Mouse (Mus musculus) MN1 (cell line): ENCODE data around the gene Asic2.

Source experiments
- DNase-seq: peaks from one replicate; pipeline ENCODE4 v3.0.0-alpha.2; 2016; ENCODE audit warnings: low spot score

Gene Asic2

DNA sequence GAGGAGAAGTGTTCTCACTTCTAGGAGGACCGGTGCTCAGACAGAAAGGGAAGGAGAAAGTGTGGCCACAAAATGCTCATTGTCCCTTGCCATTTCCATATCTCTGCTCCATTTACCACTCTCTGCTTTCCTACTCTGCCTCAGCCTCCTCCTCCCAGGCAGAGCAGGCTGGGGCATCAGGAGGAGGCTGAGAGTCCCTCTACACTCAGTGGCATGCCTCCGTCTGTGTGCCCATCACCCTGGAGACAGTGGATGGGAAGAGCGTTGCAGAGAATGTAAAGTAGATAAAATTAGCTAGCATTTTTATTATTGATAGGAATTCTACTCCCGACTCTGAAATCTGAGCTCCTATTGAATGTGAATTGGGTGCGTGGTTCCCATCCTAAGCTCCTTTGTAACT, 984.7 kb downstream of the Asic2 start:
- no peak for DNase-seq

DNA sequence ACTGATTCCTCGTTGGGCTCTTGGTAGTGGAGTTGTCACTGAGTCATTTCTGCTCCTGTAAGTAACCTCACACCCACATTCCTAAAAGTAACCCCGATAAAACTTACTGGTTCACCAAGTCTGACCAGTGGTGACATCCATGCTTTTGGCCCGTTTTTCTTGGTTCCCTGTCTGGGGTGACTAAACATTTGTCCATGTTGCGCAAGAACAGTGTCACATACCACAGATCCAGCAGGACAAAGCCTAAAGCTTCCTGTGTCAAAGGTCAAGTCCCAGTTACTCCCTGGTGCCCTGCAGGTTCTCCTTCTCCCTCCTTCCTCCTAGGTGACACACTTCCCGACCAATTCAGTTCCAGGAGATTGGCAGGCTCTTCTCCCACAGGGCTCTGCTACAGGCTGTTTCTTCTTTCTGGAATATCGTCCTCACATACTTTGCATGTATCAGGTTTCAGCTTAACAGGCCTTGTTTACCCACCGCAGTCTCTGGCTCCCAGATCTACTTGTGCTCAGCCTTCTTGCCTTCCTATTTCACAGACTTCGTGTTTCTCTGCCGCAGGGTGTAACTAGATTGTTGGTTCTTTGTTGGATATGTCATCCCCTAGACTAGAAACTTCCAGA, 991.9 kb downstream of the Asic2 start:
- no peak for DNase-seq

DNA sequence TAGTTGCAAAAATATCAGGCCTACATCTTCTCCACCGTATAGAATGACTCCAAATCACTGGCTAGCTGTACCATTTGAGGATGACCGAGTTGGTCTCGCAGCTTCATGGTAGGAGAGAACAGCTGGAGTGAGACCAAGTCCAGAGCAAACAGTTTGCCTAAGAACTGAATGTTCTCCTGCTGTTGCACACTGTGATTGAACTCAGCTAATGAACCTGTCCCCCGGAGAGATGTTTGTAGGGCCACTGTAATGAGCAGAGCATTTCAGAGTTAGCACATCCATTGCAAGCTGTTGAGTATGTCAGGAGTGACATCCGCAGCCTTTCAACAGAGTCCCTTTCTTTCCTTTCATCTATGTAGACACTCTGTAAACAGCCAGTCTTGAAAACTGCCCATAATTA, 993.6 kb downstream of the Asic2 start:
- no peak for DNase-seq

DNA sequence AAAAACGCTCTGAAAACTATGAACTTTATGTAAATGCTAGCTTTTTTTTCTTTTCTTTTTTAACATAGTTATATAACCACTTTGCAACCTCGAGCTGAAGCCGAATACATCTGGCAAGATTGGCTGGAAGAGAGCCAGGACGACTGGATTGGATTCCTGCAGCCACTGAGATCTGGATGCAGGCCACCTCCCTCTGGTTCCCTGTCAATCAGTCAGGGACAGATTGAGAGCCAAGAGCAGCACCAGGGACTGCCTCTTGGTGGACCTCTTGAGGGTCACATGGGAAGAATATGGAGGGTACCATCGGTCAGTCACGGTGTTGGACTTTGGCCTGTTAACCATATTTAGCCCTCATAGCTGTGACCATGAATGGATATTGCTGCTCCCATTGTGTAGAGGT, 994.3 kb downstream of the Asic2 start:
- no peak for DNase-seq

DNA sequence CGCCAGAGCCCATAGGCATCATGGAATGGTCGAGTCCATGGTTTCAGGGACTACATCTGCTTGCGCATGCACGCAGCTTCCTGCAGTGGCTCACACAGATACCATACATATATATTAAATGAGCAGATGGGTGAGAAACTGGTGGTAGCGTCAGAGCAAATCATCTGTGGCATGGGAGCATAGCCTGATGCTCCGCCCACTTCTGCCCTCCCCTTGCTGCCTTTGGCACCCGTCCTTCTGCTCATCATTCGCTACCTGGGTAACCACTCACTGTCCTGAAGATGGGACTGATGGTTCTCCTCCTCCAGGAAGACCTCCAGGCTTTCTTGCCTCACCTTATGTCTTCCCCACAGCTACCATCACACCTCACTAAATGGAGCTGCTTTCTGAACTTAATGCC, 995.0 kb downstream of the Asic2 start:
- no peak for DNase-seq

DNA sequence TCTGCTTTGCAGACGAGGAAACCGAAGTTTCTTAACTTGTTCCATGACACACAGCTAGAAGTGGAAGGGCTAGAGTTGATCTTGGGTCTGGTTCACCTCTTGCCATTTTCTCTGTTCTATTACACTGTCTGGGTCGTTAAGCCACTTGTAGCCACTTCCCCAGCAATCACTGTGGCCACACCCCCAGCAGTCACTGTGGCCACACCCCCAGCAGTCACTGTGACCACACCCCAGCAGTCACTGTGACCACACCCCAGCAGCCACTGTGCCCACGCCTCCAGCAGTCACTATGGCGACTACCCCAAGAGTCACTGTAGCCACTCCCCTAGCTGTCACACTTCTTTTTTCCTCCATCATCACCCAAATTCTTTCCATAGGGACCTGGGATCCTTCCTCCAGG, 1000.7 kb downstream of the Asic2 start:
- DNase-seq: no peak

DNA sequence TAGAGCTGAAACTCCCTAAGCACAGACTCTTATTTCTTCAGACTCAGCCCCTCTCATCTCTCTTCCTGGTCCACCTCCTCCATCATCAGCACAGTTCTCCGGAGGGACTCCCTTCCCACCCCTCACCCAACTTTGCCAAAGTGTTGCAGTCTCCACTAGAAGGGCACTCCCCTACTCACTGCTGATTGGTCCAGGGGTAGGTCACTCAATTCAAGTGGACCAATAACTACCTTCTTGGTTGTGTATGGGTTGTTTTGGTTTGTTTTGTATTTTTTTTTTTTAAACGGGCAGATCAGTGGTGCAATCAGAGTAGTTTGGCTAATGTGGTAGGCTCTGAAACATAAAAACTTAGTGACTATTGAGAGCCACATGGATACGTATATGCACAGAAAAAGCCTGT, 1002.2 kb downstream of the Asic2 start:
- DNase-seq: no peak

DNA sequence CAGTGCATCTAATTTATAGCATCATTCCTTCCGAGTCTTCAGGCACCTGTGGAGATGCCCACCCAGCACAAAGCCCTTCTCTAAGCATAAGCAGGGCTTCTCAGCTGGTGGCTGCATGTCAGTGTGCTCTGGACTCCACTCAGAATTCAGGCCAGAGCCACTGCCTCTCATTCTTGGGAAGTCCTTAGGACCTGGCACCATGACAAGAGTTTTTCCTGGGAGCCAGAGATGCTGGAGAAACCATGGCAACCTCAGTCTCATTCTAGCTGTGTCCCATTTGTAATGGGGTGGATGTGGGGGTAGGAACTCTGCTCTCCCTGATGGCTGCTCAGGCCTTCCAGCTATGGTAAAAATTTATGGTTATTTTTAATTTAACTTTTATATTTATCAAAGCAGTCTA, 1006.9 kb downstream of the Asic2 start:
- no peak for DNase-seq

DNA sequence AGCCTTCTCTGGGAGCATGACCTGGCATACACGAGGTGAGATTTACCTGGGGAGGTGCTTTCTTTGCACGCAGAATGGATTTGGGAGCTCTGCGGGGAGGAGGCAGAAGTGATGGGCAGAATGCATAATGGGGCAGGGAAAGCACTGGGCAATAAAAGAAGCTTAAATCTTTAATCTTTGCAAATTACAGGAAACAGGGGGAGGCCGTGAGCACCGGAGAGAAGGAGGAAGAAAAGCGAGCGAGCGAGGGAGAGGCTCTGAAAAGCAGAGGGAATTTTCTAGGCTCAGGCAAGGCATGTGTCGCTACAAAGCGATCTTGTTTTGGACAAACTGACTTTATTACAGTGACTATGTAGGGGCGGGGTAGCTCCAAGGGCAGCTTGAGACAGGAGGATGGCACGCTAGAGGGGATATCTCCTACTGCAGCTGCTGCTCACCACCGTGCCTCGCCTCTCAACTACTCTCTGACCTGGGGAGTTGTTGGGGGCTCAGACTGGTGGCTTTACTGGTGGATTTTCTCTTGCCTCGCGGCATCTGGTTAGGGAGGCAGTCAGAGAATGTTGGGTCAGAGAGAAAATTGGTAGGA, 1010.1 kb downstream of the Asic2 start:
- no peak for DNase-seq

DNA sequence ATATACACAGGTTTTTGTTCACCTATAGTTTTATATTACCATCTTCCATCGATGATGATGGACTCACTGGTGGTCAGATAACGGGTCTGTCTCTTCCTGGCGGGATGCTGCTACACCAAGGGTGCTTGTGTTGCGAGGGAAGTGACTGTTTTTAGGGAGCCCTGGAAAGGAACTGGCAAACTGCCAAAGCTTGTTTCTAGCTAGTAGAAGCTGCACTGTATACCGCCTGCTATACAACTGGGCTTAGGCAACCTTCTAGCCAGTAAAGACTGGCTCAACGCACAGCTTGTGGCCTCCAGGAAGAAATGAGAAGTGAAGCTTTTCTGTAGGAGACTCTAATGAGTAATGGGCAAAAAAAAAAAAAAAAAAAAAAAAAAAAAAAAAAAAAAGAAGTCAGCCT, 1012.3 kb downstream of the Asic2 start:
- DNase-seq: no peak

DNA sequence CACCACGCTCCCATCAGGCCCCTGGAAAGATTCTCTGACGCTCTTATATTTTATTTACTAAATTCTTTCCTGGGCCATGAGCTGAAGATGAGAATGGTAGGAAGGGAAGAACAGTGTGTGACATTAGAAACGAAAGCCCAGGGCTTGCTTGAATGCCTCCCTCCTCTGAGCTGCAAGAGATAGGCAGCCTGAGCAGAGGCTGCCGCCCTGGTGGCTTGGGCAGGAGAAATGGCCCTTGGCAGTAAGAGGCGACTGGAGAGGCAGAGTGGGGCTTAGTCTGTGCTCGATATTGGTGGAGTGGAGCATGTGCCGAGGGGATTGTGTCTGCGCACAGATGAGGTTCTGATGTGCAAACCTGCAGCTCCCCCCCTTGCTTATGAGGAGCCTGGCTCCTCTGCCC, 1014.1 kb downstream of the Asic2 start:
- DNase-seq: no peak

DNA sequence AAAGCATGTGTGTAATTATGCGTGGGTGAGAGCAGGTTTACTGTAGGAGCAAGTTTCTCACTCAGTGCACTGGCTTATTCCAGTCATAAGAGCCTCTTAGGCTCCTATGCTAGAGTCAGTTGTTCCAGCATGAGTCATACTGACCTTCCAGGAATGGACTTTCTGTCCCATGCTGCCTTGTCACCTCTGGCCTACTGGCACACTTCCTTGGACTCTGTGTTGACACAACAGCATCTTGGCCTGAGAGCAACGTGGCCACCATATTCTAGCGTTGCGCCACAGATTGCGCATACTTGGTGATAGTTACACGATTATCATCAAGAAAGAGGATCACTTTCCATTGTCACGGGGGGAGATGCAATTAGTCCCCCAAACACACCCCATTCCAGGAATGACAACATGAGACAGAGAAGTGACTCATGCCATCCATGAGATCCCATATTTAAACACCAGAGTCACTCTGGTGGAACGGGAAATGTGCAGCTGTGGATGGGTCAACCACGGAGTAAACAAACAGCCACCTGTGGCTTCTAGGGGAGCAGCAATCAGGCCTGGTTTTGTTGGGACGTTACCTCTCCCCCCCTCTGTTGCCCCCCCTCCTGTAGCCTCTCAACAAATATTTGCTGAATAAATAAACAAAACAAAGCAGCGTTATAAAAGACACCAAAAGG, 1019.1 kb downstream of the Asic2 start:
- no peak for DNase-seq

DNA sequence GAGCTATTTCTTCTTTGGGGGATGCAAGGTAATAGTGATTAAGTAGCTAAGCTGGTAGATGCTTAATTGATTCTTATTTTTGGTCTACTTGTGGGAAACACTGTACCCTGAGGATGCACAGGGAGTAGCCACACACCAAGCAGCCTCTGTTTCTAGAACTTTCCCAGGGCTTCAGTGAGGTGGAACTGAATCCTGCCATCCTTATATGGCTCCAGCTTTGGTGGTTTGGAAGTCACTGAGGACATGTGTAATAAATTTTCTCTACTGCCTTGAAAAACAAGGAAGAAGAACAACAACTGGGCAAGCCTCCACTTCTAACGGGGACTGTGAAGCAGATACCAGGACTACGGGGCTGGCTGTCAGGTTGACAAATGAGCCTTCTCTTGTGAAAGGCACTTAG, 1020.2 kb downstream of the Asic2 start:
- no peak for DNase-seq

DNA sequence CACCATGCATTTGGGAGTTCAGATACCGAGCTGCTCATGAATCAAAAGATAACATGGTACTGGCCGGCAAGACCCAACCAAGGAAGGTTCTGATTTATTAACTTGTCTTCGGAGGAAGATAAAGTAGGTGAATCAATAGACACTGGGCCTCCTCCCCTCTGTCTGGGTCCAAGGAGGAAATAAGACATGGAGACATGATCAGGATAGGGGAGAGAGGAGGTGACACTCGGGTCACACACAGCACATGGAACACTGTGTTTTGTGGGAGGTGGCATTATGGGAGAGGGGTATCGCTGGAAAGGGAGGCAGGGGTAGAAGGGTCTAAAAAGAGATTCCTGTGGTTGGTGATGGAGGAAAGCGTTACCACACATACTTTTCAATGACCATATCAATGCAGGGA, 1022.1 kb downstream of the Asic2 start:
- no peak for DNase-seq

DNA sequence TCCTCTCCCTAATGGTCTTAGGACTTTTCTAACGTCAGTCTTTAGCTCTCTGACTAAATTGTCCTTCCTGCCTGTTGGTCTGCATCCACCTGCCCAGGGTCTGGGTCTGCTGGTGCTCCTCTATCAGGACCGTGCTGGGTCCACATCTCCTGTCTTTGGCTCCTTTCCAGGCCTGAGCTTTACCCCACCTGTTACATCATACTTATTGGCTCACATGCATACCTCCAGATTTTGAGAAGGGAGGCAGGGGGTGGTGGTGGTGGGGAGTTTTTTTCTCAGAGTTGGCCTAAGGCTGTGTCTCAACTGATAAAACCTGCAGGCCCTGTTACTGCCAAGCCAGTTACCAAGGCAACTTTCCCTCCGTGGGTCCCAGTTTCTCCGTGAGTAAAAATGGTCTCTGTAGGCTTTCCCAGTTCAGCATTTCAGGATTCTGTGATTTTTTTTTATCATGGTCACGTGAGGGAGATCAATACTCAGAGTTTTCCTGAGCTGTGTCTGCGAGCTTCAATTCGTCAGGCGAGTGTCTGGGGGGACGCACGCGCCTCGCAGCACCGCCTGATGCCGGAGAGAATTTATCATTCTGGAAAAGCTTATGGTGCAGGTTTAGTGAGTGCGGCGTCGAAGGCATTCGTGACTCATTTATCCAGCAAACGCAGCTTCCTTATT, 1044.8 kb downstream of the Asic2 start:
- DNase-seq: no peak

DNA sequence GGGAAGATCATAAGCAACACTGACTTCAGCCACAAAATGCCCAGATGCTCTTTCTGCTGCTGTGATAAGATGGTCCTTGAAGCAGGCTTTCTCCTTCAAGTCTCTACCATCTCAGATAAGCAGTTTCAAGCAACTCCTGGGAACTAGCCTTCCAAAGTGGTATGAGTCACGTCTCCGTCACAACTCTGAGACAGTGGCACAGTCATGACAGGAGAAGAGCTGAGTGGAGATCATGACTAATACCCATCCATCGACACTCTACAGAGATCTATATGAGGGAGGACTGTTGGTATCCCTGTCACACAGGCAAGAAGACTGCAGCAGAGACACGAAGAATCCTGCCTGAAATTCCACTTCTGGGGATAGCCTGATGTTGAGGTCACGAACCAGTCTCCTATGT, 1049.9 kb downstream of the Asic2 start:
- no peak for DNase-seq

DNA sequence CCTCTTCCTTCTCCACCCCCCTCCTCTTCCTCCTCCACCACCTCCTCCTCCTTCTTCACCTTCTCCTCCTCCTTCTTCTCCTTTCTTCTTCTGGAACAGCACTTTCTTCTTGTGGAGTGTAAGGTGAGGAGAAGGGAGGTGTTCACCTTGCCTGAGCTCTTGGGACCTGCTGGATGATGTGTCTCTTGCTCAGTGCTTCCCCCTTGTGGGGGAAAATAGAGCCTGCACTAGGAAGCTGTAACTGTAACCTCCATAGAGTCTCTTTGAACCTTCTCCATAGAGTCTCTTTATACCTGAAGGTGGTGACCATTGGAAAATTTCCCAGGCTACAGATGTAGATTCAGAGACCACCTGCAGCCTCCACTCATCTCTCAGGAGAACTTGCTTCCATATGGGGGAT, 1050.6 kb downstream of the Asic2 start:
- no peak for DNase-seq

DNA sequence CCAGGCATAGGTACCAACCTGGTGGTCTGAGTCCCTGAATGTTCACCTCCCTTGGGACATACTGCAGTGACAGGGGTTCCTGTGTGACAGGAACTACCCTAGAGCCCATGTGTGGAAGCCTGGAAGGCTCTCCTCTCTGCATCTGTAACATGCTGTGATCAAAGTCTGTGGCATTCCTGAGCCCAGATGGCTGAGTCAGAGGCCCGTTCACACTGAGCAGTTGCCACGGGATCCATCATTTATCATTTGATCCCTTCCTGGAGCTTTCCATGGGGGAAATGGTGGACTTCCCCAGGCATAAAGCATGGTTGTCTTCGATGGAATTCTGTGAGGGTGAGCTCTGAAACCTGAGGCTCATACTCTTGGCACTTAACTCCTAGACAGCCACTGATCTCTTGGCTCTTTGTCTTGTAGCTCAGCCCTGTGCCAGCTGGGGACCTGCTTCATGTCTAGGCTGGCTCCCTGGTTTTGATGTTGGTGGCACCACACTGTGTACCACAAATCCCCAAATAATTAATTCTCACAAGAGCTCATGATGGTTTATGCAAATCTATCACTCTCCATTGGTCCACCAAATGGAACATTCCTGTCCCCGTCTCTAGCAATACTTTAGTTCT, 1054.7 kb downstream of the Asic2 start:
- DNase-seq: no peak

DNA sequence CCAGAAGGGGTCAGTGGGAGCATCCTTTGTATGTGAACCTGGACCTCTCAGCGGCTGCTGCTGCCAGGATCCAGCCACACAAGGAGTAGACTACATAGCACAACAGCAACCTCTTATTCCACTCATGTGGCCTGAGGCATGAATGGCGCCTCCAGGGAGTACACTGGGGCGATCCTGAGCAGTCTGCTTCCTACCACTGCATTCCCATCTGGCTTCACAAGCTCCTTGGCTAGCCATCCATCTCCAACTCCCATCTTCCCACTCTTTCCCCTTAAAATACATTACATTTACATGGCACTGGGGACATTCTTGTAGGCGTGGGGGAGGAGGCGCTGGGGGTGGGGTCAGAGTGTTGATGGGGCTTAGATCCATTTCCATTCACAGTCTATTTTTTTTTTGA, 1055.5 kb downstream of the Asic2 start:
- no peak for DNase-seq

DNA sequence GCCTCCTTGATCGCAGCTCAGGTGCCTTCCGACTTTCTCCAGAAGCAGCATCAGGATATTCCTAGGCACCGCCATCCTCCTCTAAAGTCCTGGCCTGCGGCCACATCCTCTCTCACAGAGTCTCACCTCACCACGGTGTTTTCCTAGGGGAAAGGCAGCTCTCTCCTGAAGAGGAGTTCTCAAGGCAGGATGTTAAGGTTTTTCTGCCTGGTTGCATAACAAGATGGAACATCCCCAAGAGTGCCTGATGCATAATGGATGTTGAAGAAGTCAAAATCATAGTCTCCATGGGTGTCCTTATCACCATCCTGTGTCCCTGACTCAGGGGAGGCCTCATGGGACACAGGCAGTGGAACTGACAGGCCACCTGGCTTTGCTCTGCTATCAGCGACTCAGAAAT, 1060.4 kb downstream of the Asic2 start:
- DNase-seq: no peak

DNA sequence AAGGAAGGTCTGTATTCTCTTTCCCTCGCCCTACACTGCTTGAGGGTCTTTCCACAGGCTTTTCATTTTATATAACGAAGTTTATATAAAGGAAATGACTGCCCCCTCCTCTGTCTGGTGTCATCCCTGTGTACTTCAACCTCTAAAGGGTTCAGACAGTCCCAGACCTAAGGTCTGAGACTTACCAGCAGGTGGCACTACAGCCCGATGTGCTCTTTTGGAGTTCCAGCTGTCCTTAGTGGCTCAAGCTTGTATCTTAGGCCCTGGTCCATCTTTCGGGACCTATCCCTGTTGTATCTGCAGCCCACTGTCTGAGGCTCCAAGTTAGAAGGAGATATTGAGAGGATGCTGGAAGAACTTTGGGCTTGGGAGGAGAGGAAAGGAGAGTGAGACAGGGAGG, 1061.8 kb downstream of the Asic2 start:
- DNase-seq: no peak

DNA sequence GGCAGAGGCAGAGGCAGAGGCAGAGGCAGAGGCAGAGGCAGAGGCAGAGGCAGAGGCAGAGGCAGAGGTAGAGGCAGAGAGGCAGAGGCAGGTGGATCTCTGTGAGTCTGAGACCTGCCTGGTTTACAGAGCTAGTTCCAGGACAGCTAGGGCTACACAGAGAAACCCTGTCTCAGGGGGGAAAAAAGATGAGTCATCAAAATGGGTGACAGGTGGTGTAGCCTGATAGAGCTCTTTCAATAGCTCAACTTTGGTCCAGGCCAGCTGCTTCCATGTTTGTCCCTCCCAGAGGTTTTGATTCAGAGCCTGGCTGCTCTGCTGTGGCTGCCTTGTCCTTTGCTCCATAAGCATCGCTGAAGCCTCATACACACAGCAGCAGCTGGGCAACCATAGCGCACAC, 1063.7 kb downstream of the Asic2 start:
- no peak for DNase-seq

DNA sequence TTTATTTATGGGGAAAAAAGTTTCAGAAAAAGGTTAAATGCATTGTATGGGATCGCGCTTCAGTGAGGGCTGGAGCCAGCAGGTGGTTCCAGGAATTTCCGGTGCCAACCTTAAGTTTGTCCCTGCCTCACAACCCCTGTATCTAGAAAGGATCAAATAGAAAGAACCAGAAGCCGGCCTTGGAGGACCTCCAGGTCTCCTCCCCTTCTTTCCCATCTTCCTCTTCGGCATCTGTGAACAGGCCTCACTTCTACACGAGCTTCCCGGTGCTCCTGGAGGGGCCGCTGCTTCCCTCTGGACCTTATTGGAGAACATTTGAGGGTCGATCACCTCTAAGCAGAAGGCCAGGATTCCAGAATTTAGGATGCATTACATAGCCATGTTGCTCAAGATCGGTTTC, 1064.8 kb downstream of the Asic2 start:
- DNase-seq: no peak
